Mouse (Mus musculus) retina, embryonic 14.5 days (tissue): Measurements from ENCODE around the gene Mlx.

Source experiments
- DNase-seq: peaks from one replicate; pipeline ENCODE4 v3.0.0-alpha.2; 2015; ENCODE audit warnings: low spot score

Gene Mlx

DNA sequence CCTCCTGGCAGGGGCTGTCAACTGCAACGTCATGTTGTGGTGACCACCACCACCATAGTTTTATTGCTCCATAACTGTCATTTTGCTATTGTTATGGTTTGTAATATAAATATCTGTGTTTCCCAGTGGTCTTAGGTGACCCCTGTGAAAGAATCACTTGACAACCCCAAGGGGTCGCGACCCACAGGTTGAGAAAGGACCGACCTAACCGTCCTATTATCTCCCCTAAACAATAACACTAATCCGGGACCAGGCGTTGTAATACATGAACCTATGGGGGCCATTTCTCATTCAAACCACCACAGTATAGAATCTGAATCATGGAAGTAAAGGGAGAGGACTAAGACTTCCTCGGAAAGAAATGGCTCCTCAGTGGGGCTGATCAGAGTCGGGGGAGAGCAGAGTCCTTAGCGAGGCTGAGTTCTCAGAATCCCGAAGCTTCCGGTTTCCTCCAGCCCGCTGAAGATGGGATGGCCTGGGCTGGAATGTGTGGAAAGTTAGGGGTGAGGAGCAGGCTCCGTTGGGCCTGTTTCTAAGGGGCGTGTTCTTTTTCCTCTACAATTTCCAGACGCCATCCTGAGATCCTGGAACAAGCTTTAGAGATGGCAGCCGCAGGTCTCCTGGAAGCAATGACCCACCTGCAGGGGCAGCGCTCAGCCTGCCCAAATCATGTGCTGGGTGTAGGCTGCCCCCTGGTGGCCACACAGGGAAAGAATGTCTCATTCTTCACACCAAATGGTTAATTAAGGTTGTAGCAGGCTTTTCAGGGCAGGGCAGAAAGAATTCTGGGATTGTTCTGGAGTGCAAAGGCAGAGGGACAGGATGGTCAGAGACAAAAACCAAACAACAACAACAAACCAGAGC is 20.3 kb upstream of the Mlx start:
- peak; percentile 91 for DNase-seq

DNA sequence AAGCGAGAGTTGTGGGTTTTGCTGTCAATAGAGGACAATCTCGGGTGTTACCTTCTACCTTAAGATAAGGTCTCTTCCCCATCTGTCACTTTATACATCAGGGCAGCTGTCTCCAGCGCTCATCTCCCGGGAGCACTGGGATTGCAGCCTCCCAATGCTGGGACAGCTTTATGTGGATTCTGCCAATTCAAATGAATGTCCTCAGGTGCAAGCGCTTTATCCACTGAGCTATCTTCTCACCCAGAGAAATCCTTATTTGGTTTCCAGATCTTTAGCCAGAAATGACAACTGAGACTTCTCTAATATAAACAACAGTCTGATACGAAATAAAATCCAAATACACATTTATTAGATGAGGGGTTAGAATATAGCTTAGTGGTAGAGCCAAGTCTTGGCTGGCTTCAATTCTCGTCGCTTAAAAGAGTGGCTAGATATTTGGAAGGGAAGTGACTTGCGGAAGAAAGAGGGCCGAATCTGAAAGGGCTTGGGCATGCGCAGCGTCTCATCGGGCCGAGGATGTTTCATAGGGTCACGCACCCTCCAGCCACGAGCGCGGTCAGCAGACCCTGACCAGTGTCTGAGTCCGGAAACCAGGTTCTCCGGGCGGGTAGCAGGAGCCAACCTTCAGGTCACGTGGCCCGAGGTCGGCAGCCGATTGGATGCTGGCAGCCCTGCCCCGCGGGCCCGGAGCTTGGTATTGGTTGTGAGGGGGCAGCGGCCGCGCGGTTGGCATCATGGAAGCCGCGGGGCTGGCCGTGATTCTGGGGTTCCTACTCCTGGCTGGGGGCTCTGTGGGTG is 17.5 kb upstream of the Mlx start, which contains the start of gene Naglu:
TSS of gene Naglu (plus strand) at position 622 of the 798 bp plus-strand sequence.
- DNase-seq, result peak; percentile 95

DNA sequence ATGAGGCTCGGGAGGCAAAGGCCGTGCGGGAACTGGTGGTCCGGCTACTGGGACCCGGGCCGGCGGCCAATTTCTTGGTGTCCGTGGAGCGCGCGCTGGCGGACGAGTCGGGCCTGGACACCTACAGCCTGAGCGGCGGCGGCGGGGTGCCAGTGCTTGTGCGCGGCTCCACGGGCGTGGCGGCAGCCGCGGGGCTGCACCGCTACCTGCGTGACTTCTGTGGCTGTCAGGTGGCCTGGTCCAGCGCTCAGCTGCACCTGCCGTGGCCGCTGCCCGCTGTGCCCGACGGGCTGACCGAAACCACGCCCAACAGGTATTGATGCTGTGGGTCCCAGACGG is 16.9 kb upstream of the Mlx start:
- no peak for DNase-seq

DNA sequence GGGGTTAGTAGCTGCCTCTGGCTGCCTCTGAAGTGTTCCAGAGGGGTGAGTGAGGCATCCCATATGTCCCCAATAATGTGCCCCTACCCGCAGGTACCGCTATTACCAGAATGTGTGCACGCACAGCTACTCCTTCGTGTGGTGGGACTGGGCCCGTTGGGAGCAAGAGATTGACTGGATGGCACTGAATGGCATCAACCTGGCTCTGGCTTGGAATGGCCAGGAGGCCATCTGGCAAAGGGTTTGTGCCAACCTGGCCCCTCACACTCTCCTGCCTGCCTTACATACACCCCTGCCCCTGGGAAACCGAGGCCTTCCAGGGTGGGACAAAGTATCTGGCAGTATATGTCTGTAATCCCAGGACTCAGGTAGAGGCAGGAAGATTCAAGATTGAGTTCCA is 16.1 kb upstream of the Mlx start:
- DNase-seq, result no peak

DNA sequence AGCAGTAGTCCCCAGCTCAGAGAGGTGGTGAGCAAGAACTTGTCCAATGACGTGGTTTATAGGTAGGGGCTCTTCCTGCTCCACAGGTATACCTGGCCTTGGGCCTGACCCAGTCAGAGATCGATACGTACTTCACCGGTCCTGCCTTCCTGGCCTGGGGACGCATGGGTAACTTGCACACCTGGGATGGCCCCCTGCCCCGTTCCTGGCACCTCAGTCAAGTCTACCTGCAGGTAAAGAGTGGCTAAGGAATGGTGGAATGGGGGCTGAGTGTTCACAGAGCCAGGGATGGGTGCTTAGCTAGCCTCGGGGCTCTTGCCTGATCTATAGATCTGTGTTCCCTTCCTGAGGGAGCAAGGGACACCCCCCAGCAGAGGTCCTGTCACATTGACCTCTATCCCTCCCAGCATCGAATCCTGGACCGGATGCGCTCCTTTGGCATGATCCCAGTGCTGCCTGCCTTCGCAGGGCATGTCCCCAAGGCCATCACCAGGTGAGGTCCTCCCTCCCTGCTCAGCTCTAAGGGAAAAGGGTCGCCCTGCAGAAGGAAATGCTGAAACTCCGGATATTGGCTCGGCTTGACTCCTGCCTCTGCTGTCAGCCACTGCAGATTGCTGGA is 15.2 kb upstream of the Mlx start:
- DNase-seq, result no peak

DNA sequence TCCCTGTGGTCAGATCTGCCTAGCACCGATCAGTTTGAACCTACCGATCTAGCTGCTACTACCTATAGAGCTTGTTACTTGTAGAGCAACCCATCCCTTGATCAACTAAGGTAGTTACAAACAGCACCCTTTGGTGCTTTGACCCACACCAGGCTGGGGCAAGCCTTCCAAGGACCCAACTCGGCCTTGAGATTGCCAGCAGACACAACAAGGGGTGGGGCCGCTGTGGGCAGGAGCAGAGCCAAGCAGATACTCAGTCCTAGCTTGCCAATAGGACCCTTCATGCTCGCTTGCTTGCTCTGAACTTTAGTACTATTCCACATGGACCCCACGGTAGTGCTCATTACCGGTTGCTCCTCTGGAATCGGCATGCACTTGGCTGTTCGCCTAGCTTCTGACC is 9.0 kb upstream of the Mlx start, which contains the start of gene Hsd17b1:
TSS of gene Hsd17b1 (plus strand) at position 291 of the 400 bp plus-strand sequence.
- no peak for DNase-seq

DNA sequence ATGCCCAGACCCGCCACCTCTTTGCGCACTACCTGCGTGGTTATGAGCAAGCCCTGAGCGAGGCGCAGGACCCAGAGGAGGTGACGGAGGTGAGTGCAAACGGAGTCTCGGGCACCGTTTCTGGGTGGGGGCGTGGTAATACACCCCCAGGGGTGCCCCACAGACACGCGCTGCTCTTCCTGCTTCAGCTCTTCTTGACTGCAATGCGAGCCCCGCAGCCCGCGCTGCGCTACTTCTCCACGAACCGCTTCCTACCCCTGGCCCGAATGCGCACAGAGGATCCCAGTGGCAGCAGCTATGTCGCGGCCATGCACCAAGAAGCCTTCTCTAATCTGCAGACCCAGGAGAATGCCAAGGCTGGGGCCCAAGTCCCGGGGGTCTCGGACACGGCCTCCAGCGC is 7.3 kb upstream of the Mlx start:
- DNase-seq, result no peak

DNA sequence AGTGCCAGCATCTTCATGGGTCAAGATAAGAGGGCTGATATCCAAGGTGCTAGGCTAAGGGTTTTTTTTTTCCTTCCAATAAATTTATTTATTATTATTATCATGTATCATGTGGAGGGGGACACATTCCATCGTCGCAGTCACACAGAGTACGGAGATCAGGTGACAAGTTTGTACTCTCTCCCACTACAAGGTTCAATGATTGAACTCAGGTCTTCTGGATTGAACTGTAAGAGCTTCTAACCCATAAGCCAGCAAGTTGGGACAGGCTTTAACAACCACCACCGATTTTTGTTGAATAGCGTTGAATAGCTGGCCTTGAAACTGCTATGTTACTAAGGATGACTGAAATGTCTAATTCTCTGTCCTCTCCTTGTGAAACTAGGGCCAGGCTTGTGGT is 6.7 kb upstream of the Mlx start:
- no peak for DNase-seq

DNA sequence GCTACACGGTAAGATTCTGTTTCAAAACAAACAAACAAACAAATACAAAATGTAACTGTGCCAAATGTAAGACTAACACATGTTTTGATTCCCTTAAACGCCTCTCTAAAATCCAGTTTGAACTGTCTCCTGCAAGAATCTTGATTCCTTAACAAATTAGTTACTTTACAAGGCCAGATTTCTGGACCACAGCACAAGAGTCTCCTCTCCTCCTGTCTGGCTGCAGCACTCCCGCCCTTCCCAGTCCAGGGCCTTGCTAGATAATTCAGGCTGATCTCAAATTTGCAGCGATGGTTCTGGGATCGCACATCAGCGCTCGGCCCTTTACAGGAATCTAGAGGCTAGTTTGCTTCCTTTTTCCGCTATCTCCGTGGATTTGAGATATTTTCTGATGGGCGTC is 5.4 kb upstream of the Mlx start:
- no peak for DNase-seq

DNA sequence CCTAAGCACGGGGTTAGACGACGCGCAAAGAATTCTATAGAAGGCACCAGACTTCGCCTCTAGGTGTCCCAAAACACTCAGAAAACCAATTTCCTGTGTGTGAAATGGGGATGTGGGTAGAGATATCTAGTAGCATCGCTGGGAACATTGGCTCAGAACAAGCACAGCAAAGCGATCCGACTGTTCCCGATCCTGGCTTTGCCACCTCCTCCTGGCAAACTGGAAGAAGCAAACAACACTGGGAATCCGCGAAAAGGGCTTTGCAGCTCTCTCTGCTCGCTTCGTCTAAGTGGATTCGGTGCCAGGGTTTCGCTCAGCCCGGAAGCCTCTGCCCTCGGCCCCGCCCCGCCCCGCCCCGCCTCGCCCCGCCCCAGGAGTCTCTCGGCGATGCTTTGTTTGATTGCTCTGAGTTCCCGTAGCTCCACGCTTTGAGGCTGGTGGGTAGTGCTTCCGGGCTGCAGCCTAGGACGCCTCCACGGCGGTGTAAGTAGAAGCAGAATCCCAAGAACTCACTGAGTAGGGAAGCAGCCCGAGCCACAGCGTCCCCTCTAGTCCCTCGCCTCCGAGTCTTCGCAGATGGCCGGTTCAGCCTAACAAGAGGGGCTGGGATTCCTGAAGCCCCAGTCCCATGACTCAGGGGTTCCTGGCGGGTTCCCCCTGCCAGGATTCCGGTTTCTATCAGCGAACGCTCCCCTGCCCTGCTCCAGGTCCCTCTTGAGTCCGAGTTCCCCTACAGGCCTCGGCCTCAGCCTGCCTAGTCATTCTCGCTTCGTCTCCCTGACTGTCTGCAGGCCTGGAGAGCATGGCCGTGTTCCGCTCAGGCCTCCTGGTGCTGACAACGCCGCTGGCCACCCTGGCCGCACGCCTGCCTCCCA is 4.6 kb upstream of the Mlx start, which contains the start of gene Coasy:
TSS of gene Coasy (plus strand) at position 358 of the 875 bp plus-strand sequence.
- peak; percentile 92 for DNase-seq

DNA sequence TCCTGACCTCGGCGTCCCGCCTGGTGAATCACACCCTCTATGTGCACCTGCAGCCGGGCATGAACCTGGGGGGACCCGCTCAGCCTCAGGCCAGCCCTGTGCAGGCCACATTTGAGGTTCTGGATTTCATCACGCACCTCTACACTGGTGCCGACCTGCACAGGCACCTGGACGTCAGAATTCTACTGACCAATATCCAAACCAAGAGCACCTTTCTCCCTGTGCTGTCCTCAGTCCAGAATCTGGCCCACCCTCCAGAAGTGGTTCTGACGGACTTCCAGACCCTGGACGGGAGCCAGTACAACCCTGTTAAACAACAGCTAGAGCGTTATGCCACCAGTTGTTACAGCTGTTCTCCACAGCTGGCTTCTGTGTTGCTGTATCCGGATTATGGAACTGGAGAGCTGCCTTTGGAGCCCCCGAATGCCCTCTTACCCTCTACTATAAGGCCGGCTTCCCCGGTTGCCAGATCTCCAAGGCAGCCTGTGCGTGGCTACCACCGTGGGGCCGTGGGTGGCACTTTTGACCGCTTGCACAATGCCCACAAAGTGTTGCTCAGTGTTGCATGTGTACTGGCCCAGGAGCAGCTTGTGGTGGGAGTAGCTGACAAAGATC is 3.9 kb upstream of the Mlx start:
- DNase-seq, result no peak

DNA sequence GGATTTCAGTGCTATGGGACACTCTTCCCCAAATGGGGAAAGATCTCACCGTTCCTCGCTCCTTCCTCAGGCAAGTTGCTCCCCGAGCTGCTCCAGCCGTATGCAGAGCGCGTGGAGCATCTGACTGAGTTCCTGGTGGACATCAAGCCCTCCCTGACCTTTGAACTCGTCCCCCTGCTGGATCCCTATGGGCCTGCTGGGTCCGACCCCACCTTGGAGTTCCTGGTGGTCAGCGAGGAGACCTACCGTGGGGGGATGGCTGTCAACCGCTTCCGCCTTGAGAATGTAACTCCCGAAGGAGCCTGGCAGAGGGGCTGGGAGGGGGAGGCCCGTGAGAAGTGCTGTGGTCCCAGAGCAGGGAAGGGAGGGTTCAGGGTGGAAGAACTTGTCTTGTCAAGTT is 2.8 kb upstream of the Mlx start:
- no peak for DNase-seq

DNA sequence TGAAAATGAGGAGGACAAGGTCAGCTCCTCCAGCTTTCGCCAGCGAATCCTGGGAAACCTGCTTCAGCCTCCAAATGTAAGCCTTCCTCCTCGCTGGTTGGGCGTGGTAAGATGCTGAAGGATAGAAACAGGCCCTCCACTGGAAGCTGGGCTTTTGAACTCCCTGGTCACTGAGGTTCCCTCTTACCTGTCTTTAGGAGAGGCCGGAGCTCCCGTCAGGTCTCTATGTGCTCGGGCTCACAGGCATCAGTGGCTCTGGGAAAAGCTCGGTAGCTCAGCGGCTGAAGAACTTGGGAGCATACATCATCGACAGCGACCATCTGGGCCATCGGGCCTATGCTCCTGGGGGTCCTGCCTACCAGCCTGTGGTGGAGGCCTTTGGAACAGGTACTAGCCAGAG is 2.3 kb upstream of the Mlx start:
- DNase-seq, result no peak

DNA sequence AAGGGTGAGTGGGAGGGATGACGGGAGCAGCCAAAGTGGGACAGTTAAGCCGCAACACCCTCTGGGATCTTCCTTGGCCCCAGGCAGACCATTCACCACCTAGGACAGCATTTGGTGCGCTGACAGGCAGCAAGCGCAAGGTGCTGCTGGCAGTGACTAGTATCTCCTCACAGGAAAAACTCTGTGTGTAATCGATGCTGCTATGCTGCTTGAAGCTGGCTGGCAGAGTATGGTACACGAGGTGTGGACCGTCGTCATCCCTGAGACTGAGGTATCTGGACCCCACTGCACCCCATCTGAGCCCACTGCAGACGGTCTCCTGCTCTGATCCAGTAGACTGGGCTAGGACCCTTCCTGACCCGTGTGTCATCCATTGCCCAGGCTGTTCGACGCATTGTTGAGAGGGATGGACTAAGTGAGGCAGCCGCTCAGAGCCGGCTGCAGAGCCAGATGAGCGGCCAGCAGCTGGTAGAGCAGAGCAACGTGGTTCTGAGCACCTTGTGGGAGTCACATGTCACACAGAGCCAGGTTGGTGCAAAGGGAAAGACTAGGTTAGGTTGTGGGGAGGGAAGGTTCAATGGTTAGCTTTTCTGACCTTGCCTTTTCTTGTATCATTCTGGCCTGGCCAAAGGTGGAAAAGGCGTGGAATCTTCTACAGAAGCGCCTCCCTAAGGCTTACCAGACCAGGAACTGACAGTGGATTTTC is 1.3 kb upstream of the Mlx start:
- no peak for DNase-seq

DNA sequence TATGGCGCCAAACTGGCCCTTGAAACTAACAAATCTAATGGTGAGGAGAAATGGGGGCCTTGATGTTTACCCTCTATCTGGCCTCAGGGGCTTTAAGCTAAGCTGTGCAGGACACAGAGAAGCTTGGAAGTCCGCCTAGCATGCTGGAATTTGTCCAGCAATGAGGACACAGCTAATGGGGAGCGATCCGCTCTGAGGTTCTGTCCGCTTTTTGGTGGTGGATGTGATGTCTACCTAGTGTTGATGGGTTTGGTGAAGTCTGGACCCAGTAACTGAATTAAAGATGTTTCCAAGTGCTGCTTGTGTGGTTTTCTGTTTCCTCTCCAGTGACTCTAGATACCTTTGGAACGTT is 778 bp upstream of the Mlx start:
- no peak for DNase-seq

DNA sequence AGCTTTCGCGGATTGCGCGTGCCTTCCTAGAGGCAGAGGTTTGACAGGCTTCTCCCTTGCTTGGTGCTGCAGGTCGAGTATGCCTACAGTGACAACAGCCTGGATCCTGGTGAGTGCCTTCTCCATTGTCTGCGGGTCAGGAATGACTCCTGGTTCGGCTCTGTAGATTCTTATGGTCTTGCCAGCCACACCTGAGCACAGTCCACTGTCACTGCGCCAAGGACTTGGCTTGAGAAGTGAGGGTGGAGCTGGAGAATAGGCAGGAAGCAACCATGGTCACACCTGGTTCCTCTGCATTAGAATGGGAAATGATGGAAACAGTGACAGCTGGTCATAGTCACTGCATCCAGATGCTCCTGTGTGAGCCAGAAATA is 592 bp downstream of the Mlx start:
- DNase-seq, result no peak

DNA sequence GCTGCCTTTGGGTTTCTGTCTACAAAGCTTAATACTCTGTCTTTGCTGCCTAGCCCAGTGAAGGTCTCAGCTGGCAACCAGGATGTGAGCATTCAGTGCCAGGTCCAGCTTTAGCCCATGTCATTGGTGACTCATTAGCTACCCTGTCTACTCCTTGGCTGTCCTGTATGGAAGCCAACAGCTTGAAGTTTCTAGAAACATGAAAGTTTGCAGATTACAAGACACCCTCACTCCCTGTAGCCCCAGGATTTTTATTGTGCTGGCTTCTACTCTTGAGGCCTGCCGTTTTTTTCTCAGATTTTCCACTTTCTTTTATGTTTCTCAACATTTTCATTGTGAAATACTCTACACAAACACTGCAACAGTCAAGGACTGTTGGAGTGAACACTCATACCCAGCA is 2.9 kb downstream of the Mlx start:
- DNase-seq, result no peak

DNA sequence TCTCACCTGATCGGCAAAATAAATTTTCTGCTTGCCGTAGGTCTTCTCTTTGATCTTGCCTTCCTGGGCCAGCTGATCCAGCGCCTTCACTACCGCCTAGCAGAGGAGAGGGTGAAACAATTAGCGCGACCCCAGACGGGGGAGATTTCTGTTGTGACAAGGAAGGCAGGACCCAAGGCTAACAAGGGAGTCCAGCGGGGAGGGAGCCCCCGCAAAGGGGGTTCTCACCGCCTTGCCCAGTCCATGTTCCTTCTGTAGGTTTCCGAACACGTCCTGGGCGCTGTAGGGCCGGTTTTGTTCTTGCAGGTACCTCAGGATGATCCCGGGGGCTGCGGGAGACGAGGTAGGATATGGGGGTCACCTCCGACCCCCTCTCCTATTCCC is 7.8 kb downstream of the Mlx start:
- no peak for DNase-seq

DNA sequence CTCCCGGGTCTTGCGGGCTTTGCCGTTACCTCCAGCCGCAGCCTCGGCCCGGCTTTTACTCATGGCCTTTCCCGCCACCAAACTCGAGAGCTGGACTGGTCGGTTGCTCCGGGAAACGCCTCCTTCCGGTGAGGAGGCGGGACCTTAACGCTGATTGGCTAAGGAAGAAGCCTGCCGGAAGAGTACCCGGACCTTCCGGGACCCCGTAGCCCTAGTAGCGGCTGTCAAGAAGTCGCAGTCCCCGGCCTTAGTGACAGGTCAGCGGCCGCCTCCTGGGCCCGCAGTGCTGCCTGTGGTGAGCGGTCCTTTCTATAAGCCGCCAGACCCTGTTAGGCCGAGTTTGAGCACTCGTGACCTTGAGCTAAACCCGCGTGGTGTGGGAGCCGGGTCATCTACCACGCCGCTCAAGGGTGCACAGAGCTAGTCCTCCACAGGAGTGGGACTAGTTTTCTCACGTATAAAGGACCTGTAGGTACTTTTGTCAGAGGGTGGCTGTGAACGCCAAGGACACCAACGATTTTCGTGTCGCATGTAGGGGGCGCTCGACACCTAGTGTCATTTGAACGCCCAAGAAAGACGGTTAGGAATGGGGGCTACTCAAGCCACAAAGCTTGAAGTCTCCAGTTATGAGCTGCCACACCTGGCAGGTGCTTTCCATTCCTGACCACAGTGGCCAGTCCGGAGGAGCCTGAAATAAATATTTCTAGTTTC is 8.4 kb downstream of the Mlx start, which contains the start of gene Psmc3ip:
TSS of gene Psmc3ip (minus strand) at position 123 of the 711 bp plus-strand sequence.
- DNase-seq, result peak; percentile 97

DNA sequence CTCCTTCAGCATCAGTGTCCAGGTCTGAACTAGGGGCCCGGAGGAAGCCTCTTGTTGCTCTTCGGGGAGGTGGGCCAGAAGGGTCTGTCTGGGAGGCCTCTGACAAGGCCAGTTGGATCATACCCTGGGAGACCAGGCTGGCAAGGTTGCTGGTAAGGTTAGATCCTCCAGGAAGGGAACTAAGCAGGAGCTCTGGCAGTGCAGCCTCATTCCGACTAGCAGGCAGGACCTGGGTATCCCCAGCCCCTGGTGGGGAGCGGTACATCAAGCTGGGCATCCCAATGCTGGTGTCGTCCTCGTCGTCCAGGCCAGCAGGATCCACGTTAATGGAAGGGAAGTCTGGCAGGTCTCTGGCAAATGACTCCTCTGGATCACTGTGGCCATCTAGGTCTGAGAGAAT is 11.2 kb downstream of the Mlx start:
- no peak for DNase-seq
